Mouse (Mus musculus) ES-E14 (cell line): ENCODE data around the gene Gm7073. TPM values are rescaled to one million over a fixed set of nuclear protein-coding genes. Genes with fewer than 3 reads are reported as not detected.

Experiments used
- DNase-seq: peaks from one replicate; pipeline ENCODE4 v3.0.0-alpha.2; 2013; ENCODE audit warnings: low read depth, low spot score
- H3K27ac ChIP-seq: 2 replicates; pipeline ENCODE4 v1.5.1; 2012; ENCODE audit warnings: low read depth, mild to moderate bottlenecking, low read length, moderate library complexity, mixed read lengths; ENCODE audit not compliant: poor library complexity, insufficient read depth, severe bottlenecking
- H3K36me3 ChIP-seq: 2 replicates; pipeline ENCODE4 v1.6.1; 2012; ENCODE audit warnings: mild to moderate bottlenecking, low read length, moderate library complexity, mixed read lengths; ENCODE audit not compliant: control insufficient read depth, poor library complexity, insufficient read depth, severe bottlenecking
- H3K4me1 ChIP-seq, 2 experiments: fragments of 150-350 bp in 1 of 2; sonication (generic) in 1 of 2; 2 replicates each; pipeline ENCODE4 v1.6.1; 2012; ENCODE audit warnings: low read length in 2 of 2, mild to moderate bottlenecking in 1 of 2, mixed read lengths in 1 of 2; ENCODE audit not compliant: control insufficient read depth in 2 of 2, insufficient read depth in 2 of 2, poor library complexity in 1 of 2
- H3K4me3 ChIP-seq, 2 experiments: fragments of 150-350 bp in 1 of 2; sonication (generic) in 1 of 2; 2 replicates each; pipeline ENCODE4 v1.5.1; 2012; ENCODE audit warnings: low read length in 2 of 2, low read depth in 1 of 2, mild to moderate bottlenecking in 1 of 2, mixed read lengths in 1 of 2; ENCODE audit not compliant: insufficient read depth in 1 of 2, poor library complexity in 1 of 2, severe bottlenecking in 1 of 2
- H3K9ac ChIP-seq: 2 replicates; pipeline ENCODE4 v1.6.1; 2012; ENCODE audit warnings: low read depth, mild to moderate bottlenecking, low read length, mixed read lengths; ENCODE audit not compliant: poor library complexity, insufficient read depth, severe bottlenecking
- H3K9me3 ChIP-seq: fragments of 150-350 bp; sonication (generic); 2 replicates; pipeline ENCODE4 v1.6.1; 2012; ENCODE audit warnings: low read depth, mild to moderate bottlenecking, low read length; ENCODE audit not compliant: control insufficient read depth, insufficient read depth
- CHD2 ChIP-seq: IDR thresholded peaks from 2 replicates; pipeline ENCODE4 v1.6.1; 2014; ENCODE audit warnings: mild to moderate bottlenecking, low read depth, low read length, inconsistent platforms
- HCFC1 ChIP-seq: IDR thresholded peaks from 2 replicates; pipeline ENCODE4 v1.6.1; 2012; ENCODE audit warnings: low read length, inconsistent platforms, borderline replicate concordance; ENCODE audit not compliant: insufficient read depth
- MAFK ChIP-seq: IDR thresholded peaks from 2 replicates; pipeline ENCODE4 v1.6.1; 2014; ENCODE audit warnings: mild to moderate bottlenecking, low read depth, low read length, inconsistent platforms; ENCODE audit not compliant: insufficient read depth
- ZC3H11A ChIP-seq: IDR thresholded peaks from 2 replicates; pipeline ENCODE4 v1.6.1; 2012; ENCODE audit warnings: low read depth, mild to moderate bottlenecking, inconsistent platforms, low read length, borderline replicate concordance
- ZNF384 ChIP-seq: IDR thresholded peaks from 2 replicates; pipeline ENCODE4 v1.6.1; 2012; ENCODE audit warnings: low read depth, low read length, inconsistent platforms
- in situ Hi-C, 2 experiments: fragments of 600-800 bp; cut with MboI; formaldehyde crosslinking; loops; one replicate each; pipeline ENCODE4 v1.15.1; 2025; ENCODE audit warnings: low sequenced_read_pairs in 2 of 2, inconsistent platforms in 1 of 2; ENCODE audit not compliant: unreplicated experiment in 2 of 2
- total RNA-seq: library from RNA; depleted of rRNA; stranded (reverse); fragments of 300-350 nt; gene quantifications from 2 replicates; pipeline ENCODE4 v1.2.3, GENCODE M21; 2012

Gene Gm7073
- total RNA-seq, 1 experiment: not detected

DNA sequence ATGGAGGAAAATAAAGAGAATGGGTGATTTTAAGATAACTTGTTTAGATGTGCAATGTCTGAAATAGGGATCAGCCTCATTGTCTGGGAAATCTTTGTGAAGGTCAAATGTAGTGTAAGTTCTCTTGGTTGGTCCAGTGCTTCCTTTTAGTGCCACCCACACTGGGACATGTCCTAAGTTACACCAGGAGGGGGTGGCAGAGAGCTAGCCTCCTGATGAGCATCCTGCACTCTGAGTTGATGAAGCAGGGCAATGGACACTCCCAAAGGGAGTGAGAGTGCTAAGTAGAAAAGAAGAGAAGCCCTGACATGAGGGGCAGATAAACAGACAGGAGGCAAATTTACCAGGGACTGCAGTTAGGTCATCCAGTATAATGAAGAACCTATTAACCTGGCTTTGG is 35.1 kb downstream of the Gm7073 start:
- peak; percentile 11 for DNase-seq
- in situ Hi-C loops: loop anchor here in 1 of 2 experiments (10.0 kb wide), 1 partner anchor 391 kb away; the partner anchor contains the start of gene Sox3
- Histone ChIP-seq H3K4me3 (no peak overlapping the region), H3K36me3 (no peaks in the 10 kb centered on the region), H3K27ac (no peak overlapping the region), H3K4me1 (no peaks in the 10 kb centered on the region), H3K9me3 (no peaks in the 10 kb centered on the region), H3K9ac (no peak overlapping the region)
- peak; percentile 43; the same call in 1 of the 2 replicates for TF ChIP-seq ZC3H11A
- TF ChIP-seq ZNF384: no peak

DNA sequence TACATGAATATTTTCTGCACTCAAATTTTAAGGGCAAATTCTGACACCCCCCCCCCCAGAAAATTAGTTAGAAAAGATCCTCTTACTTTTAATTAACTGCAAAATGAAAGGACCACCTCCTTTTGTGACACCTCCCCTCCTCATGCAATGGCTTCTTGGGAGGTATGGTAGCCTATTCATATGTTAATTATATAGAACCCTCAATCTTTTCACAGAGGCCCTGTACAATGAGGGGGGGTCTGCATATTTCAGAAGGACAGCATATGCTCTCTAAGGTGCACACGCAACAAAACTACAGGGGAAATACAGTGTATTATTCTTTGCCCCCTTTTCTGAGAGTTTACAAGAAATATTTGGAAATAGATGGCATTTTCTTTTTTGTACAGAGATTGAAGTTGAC is 41.3 kb downstream of the Gm7073 start:
- no peak overlapping the region for H3K27ac ChIP-seq
- no peak overlapping the region for H3K4me3 ChIP-seq
- DNase-seq: no peak
- no peaks in the 10 kb centered on the region for H3K9me3 ChIP-seq
- no peaks in the 10 kb centered on the region for H3K36me3 ChIP-seq
- in situ Hi-C loops: loop anchor here in 1 of 2 experiments (10.0 kb wide), 1 partner anchor 547 kb away; no protein-coding TSS in a partner anchor
- H3K4me1 ChIP-seq: no peaks in the 10 kb centered on the region
- no peak overlapping the region for H3K9ac ChIP-seq
- no peak for TF ChIP-seq ZC3H11A
- TF ChIP-seq ZNF384: no peak
- no peak for TF ChIP-seq HCFC1
- no peak for TF ChIP-seq MAFK
- TF ChIP-seq CHD2: no peak

DNA sequence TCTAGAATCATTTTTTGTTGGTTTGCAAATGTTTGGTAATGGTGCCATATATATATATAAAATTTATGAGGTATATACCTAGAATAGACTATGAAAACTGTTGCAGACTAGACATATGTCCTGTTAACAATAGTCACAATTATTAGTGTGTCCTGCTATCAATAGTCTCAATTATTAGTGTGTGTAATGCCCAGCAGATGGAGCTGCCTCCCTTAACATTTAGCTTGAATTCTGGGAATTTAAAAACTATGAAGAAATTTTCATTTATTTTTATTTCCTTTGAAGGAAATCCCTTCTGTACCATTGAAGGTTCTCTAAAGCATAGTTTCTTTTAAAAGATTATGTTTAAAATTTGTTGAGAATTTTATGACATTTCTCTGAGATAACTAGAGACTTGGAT is 43.7 kb downstream of the Gm7073 start:
- TF ChIP-seq ZNF384 (no peak), HCFC1 (no peak), MAFK (no peak), CHD2 (no peak), ZC3H11A (no peak)
- no peak for DNase-seq
- H3K9ac ChIP-seq: no peak overlapping the region
- H3K9me3 ChIP-seq: no peaks in the 10 kb centered on the region
- H3K27ac ChIP-seq: no peak overlapping the region
- in situ Hi-C loops: loop anchor here in 1 of 2 experiments (10.0 kb wide), 1 partner anchor 549 kb away; no protein-coding TSS in a partner anchor
- no peak overlapping the region for H3K4me3 ChIP-seq
- no peaks in the 10 kb centered on the region for H3K4me1 ChIP-seq
- H3K36me3 ChIP-seq: no peaks in the 10 kb centered on the region

DNA sequence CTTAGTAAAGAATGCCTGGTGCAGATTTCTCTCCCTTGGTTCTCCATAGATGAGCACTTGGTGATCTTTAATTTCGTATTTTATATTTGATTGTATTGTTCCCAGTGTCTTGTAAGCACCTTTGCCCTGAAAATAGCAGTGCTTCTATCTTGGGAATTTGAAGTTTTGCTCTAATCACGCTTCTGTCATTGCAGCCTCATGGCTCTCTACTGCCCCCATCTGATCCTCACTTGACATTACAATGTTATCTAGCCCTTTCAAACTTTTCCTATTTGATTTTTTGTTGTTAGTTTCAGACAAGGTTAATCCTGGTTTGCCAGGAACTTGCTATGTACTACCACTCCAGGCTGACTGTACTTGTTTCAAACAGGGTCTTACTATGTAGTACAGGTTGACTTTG is 75.3 kb downstream of the Gm7073 start:
- Histone ChIP-seq H3K9ac (no peak overlapping the region), H3K4me1 (no peaks in the 10 kb centered on the region), H3K4me3 (no peak overlapping the region), H3K27ac (no peak overlapping the region), H3K36me3 (no peaks in the 10 kb centered on the region), H3K9me3 (no peaks in the 10 kb centered on the region)
- DNase-seq: peak; percentile 17
- in situ Hi-C loops: loop anchor here (25.0 kb wide), 3 partner anchors 451 to 1276 kb away; no protein-coding TSS in a partner anchor
- TF ChIP-seq MAFK (0 out of 2 replicates have a peak, but pooled peaks have one; percentile 10), CHD2 (no peak), ZC3H11A (0 out of 2 replicates have a peak, but pooled peaks have one; percentile 6), ZNF384 (no peak), HCFC1 (no peak)

DNA sequence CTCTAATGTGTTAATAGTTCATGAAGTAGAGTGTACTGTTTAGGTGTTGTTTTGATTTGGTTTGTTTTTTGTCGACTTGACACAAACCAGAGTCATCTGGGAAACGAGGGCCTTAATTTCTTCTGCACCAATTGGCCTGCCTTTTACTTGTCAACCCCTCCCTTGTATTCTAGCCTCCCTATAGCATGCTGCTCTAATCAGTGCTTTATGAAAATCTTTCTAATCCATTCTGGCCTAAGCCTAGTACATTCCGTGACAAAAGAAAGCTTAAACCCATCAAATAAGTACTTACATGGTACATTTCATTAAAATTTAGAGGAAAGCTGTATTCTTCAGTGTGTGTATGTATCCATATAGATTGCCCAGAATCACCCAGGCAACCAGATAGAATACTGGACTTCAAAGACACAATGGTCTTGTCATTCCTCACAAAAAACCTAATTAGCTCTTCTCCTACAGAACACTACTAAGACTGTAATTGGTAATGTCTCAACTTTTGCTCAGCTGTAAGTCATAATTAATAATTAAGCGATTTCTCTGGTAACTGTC is 124.4 kb downstream of the Gm7073 start:
- in situ Hi-C loops: no loop called here

More for the DNA sequence above, 124.4 kb downstream of the Gm7073 start:
- no peaks in the 10 kb centered on the region for H3K4me1 ChIP-seq
- no peak for DNase-seq
- H3K36me3 ChIP-seq: no peaks in the 10 kb centered on the region
- H3K9ac ChIP-seq: no peak overlapping the region
- TF ChIP-seq MAFK: no peak
- TF ChIP-seq HCFC1: no peak
- no peak for TF ChIP-seq ZC3H11A
- no peak for TF ChIP-seq CHD2
- no peak for TF ChIP-seq ZNF384
- no peak overlapping the region for H3K27ac ChIP-seq
- no peaks in the 10 kb centered on the region for H3K9me3 ChIP-seq
- no peak overlapping the region for H3K4me3 ChIP-seq
